Mouse (Mus musculus) megakaryocyte, embryonic 14.5 days (primary cell): ENCODE measurements at regions not wholly inside any gene's neighbourhood (a gene's known extent, or its start where the extent isn't known, plus 50 kb on each side); places are given as distances from the start of the nearest gene placed in this dataset.

Experiments
- FLI1 ChIP-seq: IDR thresholded peaks from 2 replicates; pipeline ENCODE4 v1.6.1; 2012; ENCODE audit warnings: low read length, inconsistent platforms, mixed read lengths
- GATA1 ChIP-seq: IDR thresholded peaks from 3 replicates; pipeline ENCODE4 v1.6.1; 2012; ENCODE audit warnings: mixed read lengths, low read length, inconsistent platforms, borderline replicate concordance

DNA sequence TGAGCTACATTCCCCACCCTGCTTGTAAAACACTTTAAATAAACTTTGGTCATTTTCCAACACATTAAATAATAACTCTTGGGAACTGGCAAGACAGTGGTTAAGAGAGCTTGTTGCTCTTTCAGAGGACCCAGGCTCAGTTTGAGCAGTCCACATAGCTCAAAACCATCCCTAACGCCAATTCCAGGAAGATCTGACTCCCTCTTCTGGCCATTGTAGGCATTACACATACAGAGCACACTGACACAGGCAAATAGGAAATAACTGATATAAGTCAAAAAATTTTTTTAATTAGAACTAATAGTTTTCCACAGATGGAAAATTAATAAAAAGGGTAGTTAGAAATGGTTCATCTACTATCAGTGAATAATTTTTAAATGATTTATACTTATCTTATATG, 222.6 kb upstream of the Clint1 start:
- TF ChIP-seq FLI1, result no peak
- no peak for TF ChIP-seq GATA1
